ENCODE assay signal across 10 mouse cellular contexts in the genomic region with DNA sequence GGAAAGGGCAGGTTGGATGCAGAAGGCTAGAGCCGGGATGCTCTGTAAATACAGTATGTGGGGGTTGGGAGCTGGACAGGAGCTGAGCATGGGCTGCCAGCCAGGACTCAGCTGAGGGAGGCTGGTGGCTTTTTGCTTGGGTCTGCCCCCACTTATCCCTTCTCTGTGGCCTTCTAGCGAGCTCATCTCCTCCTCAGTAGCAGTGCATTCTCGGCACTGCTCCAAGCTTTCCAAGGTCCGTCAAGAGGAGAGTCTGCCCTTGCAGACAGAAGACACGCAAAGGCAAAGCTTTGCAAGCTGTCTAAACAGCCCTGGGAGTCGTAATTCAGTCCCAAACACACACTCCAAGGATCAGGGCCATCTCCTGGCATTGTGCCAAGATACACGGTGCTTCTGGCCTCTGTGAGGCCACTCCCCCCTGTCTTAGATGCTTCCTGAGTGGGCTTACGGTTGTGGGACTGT. TPM values are rescaled to one million over a fixed set of nuclear protein-coding genes. Genes with fewer than 3 reads are reported as not detected.
DNase-seq lines count a peak whose midpoint lies in the region; ATAC-seq and TF ChIP-seq lines count a peak whose summit lies in the region.
"Had no signal": no experiment of that assay in that cellular context is flagged by ENCODE, and none has a peak within 500 bp of the region (broad histone marks: within the 10 kb centered on the region; RNA-seq: fewer than 3 reads in every experiment).

No protein-coding gene starts in this region.

- no peak overlapping the region for H3K27ac ChIP-seq in heart, adult 2 months
- peak overlapping the region; percentile 4; the same call in 1 of the 2 replicates for H3K27ac ChIP-seq in limb, embryonic 10.5 days
- H3K27ac ChIP-seq: liver, embryonic 15.5 days had no signal

- H3K36me3 ChIP-seq in heart, adult 2 months (ENCODE audit: control insufficient read depth, insufficient read depth, low read length) = no peaks in the 10 kb centered on the region
- H3K36me3 ChIP-seq in limb, embryonic 10.5 days = no peaks in the 10 kb centered on the region
- H3K36me3 ChIP-seq: liver, embryonic 15.5 days had no signal

- H3K4me3 ChIP-seq in heart, adult 2 months = no peak overlapping the region
- H3K4me3 ChIP-seq in limb, embryonic 10.5 days = no peak overlapping the region
- H3K4me3 ChIP-seq: liver, embryonic 15.5 days had no signal

- H3K4me1 ChIP-seq in heart, adult 2 months (ENCODE audit: control insufficient read depth, insufficient read depth, low read length) = no peaks in the 10 kb centered on the region
- H3K4me1 ChIP-seq in limb, embryonic 10.5 days = peaks cover 4% of the 10 kb centered on the region; the same call in 1 of the 2 replicates
- H3K4me1 ChIP-seq: liver, embryonic 15.5 days had no signal

- peak; percentile 9 for DNase-seq in heart, postnatal 4 days
- no peak for DNase-seq in heart, adult 2 months
- peak; percentile 32 for DNase-seq in NIH3T3 (ENCODE audit: low read depth)
- peak; percentile 6 to 19 for DNase-seq in cerebellum, adult 18-20 months
- no peak for DNase-seq in limb, embryonic 10.5 days (ENCODE audit: low spot score)
- no peak for DNase-seq in spleen, postnatal 10 days (ENCODE audit: low spot score in 2 of 2)

- no peaks in the 10 kb centered on the region for H3K79me2 ChIP-seq in heart, adult 2 months (replicated peaks; ENCODE audit: control insufficient read depth, insufficient read depth, low read length)

- no peak for TF ChIP-seq CTCF in heart, adult 2 months (IDR thresholded peaks at IDR 0.05)

- no peaks in the 10 kb centered on the region for H3K27me3 ChIP-seq in heart, adult 2 months (ENCODE audit: control insufficient read depth, insufficient read depth, low read length)
- H3K27me3 ChIP-seq in limb, embryonic 10.5 days (ENCODE audit: low read depth, poor library complexity, severe bottlenecking) = no peaks in the 10 kb centered on the region
- H3K27me3 ChIP-seq: liver, embryonic 15.5 days had no signal

- intact Hi-C loops in heart, adult 2 months (cut with DNase I) = no loop called here

- TF ChIP-seq POLR2A in heart, adult 2 months (IDR thresholded peaks at IDR 0.05; ENCODE audit: insufficient read depth, low read depth, low read length) = no peak

- ATAC-seq in erythroblast, adult 5-6 weeks (replicated peaks; ENCODE audit: low FRiP score, poor library complexity, severe bottlenecking) = no peak
- no peak for ATAC-seq in megakaryocyte, adult 5-6 weeks (ENCODE audit: poor library complexity, severe bottlenecking)

- no peak overlapping the region for H3K9ac ChIP-seq in heart, adult 2 months (ENCODE audit: low read depth, low read length)
- H3K9ac ChIP-seq: liver, embryonic 15.5 days had no signal

- WGBS in heart, adult 2 months = 11% methylated on average over 8 of the region's 8 CpGs
- 51% methylated on average over 8 of the region's 8 CpGs for WGBS in limb, embryonic 10.5 days

- no peak for TF ChIP-seq EP300 in heart, adult 2 months (IDR thresholded peaks at IDR 0.05; ENCODE audit: insufficient read depth, low read depth, low read length)

- H3K9me3 ChIP-seq in limb, embryonic 10.5 days (replicated peaks) = no peaks in the 10 kb centered on the region
- H3K9me3 ChIP-seq: liver, embryonic 15.5 days had no signal

RNA-seq across cellular contexts. Expression of gene Smim23, which starts 33.0 kb away (rescaled TPM):
- total RNA-seq in heart, postnatal 4 days (2021) = not detected
- not detected for total RNA-seq in heart, adult 2 months (2021)
- not detected in 2 replicates for polyA plus RNA-seq in heart, adult 2 months (2012; rRNA removed)
- not detected in 2 replicates for polyA plus RNA-seq in limb, embryonic 10.5 days (2016; fragmentation: Nextera tagmentation; extraction: Ambion mirVana)
- not detected in 2 replicates for total RNA-seq in erythroblast, adult 5-6 weeks (2015; ENCODE audit: low replicate concordance)
- total RNA-seq in erythroblast, adult 5-6 weeks (2017; ENCODE audit: low replicate concordance) = not detected in 2 replicates
- not detected in 2 replicates for total RNA-seq in megakaryocyte, adult 5-6 weeks (2015)
- total RNA-seq in megakaryocyte, adult 5-6 weeks (2017) = not detected in 2 replicates
- polyA plus RNA-seq: heart, postnatal 0 days; liver, embryonic 15.5 days had no signal

Comparison
In these comparisons a context has a peak if more than half of its experiments do, and no peak if none do; other contexts are left out.
1. DNase-seq: peak in heart, postnatal 4 days (single experiment), NIH3T3 (single experiment) and cerebellum, adult 18-20 months (2 of 2); none in heart, adult 2 months (0 of 2), limb, embryonic 10.5 days (single experiment) and spleen, postnatal 10 days (0 of 2).